Mouse (Mus musculus) hindlimb bud, embryonic 11.5 days (tissue): Measurements from ENCODE around the gene Ncoa1.
"Not testable (repeated sequence)": the region's sequence is repeated elsewhere in the genome, so short reads cannot be mapped to it uniquely, and the experiment has no call there.

Experiments used
- DNase-seq: peaks from one replicate; pipeline ENCODE4 v3.0.0-alpha.2; 2012; ENCODE audit warnings: low read depth, low spot score; ENCODE audit errors: extremely low spot score

Ncoa1 gene

DNA sequence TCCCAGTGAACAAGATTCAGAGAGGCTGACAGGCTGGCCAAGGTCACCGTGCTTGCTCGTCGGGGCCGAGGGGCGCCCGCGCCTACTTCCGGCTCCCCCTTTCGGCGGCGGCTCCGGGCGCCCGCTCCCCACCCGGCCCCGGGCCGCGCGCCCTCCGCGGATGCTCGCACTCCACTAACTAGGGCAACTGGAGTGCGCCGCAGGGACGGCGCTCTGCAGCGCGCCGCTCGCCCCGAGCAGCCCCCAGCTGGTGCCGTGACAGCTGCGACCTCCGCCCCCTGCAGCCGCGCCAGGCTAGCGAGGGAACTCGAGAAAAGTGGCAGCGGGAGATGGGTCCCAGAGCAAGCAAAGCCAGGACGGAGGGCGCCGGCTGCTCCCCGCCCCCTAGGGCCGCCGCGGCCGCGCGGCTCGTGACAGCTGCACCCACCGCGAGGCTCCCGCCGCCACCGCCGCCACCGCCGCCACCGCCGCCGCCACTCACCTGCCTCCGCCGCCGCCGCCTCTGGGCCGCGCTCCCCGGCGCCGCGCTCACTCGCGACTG lies 621 bp downstream of the Ncoa1 start:
- no peak for DNase-seq

DNA sequence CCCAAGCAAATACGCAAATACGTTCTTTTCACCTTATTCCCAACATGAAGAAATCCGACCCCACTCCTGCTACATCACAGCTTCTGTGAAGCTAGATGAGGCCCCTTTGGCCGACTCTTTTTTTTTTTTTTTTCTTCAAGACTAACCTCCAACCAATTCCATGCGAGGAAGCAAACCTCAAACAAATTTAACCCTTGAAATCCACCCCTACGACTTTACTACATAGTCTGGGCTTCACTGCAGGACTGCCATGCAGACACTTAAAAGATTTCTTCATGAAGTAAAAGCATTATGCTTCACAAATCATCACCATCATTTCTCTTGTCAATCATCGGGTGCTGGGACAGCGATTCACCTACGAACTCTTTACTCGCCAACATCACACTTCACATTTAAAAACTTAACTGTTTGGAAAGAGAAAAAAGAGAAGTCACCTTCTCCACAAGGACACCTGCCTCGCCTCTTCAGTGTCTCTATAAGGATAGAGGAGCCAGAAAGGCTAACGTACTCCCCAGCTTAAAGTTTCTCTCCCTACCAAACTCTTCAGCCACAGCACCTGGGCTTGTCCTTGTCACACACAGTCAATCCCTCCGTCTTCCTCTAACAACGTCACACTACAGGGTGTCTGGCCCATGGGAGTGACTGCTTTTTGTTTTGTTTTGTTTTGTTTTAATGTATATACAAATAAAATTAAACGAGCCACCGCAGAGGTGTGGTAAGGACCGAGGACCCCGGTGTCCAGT lies 1.6 kb downstream of the Ncoa1 start:
- no peak for DNase-seq

DNA sequence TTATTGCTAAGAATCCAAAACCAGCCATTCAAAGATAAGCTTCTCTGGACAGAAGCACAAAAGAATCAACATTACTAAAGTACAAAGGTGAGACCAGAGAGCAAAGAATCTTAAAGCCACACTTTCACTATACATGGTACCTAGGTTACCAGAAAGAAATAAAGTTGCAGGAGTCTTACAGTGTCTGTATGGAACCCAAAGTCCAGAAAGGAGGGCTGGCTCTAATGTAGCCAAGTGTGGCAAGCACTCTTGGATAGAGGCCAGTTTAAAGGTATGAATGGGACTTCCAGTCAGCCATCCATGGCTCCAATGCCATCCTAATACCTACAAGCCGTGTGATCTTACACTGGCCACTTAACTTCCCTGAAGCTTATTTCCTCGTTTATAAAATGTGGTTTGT lies 7.9 kb downstream of the Ncoa1 start:
- no peak for DNase-seq

DNA sequence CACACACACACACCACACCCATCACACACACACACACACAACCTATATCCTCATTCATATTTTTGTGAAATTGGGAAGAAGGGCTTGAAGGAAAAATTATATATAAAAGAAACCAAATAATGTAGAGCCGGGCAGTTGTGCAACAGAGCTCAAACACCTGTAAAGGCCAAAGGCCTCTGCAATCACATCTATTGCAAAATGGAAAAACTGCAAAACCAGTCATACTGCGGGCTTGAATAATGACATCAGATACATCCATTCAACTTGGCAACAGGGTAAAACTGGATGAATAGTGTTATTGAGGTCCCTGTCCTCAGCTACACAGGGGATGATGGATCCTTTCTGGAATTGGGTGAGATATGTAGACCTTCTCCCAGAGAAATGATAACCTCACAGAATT lies 13.3 kb downstream of the Ncoa1 start:
- DNase-seq = no peak

DNA sequence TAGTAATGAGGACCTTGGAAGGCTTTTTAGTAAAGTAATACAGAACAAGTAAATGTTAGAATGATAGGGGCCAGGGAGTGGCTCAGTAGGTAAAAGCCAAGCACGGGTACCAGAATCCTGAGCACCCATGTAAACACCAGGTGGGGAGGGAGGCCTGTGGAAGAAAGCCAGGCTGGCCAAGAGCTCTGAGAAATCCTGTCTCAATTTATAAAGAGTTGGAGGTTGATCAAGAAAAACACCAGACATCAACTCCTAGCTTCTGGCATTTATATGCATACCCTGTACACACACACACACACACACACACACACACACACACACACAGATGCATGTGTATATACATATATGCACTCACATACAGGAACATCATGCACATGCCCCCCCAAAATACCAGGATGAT lies 14.6 kb downstream of the Ncoa1 start:
- no peak for DNase-seq

DNA sequence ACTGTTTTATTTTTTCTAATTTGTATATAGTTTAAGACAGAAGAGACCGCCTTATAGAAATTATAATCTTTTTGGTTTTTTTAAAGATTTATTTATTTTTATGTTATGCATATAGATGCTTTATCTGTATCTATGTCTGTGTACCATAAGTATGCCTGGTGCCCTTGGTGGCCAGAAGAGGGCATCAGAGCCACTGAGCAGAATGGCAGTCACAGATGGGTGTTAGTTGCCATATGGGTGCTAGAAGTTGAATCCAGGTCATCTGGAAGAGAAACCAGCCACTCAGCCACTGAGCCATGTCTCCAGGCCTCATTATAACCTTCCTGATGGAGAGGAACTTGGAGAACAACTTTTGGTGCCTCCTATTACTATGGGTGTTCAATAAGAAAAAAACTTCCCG lies 16.0 kb downstream of the Ncoa1 start:
- DNase-seq = no peak

DNA sequence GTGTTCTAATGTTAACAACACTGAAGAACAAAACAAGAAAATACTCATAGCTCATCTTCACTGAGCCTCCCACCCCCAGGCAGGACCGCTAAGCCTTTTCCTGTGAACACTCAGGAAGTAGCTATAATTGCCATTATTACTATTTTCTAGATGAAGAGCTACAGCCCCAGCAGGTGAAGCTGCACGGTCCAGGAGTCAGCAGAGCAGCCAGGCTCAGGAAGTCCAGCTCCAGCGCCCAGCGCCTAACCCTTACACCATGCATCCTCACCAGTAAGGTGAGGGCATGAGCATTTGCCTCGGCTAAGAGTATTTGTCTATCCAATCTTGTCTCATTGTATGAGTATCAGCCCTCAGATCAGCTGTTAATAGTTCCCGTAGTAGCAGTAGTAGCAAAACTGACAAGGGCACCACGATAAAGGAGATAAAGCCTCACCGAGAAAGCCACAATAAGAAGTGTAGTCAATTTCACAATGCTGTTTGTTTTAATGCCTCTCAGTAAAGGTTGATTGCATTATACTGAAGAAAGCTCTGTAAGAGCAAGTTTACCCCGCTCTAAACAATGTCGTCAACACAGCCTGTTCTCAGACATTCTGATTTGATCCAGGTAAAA lies 21.9 kb downstream of the Ncoa1 start:
- DNase-seq = no peak

DNA sequence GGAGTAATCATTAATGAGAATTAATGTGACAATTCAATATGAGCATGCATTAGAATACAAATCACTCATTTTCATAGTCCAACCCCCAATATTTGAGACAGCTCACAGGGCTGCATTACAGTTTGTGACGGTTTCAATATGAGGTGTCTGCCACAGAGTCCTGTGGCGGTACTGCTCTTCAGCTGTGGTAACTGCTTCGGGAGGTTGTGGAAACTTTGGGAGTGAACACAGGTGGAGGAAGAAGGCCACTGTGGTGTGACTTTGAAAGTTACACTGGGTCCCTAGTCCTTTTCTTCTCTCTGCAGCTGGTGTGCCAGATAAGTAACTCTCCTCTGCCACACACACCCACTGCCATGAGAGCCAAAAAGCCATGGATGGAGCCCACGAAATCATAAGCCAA lies 22.7 kb downstream of the Ncoa1 start:
- no peak for DNase-seq

DNA sequence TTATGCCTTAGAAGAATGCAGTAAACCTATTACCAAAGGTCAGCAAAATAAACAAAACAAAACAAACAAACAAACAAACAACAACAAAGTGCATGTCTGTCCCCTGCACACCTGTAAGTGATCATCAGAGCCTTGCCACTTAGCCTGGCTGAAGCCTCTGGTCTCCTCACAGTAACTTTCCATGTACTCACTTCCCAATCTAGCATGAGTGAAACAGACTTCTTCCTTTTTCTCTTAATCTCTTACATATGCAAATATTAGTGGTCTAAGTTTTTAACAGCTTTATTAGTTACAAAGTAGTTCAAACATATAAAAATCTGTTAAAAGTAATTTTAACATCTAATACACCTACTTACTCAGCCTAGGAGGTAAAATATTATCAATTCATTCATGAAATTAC lies 24.7 kb downstream of the Ncoa1 start:
- DNase-seq = no peak

DNA sequence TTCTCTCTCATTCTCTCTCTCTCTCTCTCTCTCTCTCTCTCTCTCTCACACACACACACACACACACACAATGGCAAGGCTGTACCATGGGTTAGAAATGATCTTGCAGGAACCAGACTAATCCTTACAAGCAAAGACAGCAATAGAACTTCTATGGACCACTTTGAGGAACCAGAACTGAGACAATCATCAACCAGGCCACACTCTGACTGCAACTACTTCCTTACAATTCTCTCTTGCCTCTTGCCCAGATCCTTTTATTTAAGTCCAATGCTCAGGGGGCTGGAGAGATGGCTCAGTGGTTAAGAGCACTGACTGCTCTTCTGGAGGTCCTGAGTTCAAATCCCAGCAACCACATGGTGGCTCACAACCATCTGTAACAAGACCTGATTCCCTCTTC lies 26.5 kb downstream of the Ncoa1 start:
- DNase-seq = not testable (repeated sequence)

DNA sequence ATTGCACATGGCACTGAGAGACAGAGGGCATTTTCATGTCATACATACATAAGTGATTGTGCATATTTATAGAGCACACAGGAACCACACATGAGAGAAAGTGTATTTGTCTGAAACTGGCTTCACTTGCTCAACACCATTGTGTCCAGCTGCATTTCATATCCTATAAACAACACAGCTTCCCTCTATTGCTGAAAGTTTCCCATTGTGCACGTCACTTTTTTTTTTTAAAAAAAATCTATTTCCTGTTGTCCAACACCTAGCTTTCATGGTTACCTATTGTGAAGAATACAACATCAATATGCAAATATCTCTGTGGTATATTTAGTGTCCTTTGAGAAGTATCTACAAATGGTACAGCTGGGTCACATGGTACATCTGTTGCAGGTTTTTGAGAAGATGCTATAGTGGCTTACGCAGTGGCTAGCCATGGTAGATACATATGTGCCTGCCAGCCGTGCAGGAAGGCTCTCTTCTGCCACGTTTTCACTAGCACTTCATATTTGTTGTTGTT lies 28.8 kb downstream of the Ncoa1 start:
- no peak for DNase-seq

DNA sequence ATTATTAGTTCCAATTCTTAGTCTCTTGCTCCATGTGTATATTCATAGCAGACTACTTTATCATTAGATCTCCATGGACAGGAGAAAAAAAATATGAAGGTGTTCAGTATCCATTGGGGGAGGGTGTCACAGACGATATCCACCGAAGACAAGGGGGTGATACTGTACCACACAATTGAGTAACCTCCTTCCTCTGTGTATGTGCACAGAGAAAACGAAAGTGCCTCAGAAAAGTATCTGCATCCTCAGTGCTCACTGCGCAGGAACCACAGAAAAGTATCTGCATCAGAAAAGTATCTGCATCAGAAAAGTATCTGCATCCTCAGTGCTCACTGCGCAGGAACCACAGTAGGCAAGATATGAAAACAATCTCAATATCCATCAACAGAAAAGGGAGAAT lies 32.0 kb downstream of the Ncoa1 start:
- DNase-seq = no peak

DNA sequence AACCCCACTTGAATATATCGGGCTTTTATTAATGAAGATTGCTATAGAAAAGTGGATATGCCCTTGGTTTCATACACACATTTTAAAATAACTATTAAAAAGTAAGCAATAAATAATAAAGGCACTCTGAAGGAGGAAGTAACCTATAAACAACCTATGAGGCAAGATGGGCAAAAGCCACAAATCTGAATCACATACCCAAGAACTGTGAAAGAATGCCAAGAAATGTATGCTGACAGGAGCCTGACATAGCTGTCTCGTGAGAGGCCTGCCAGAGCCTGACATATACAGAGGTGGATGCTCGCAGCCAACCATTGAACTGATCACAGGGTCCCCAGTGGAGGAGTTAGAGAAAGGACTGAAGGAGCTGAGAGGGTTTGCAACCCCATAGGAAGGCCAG lies 35.5 kb downstream of the Ncoa1 start:
- DNase-seq = no peak

DNA sequence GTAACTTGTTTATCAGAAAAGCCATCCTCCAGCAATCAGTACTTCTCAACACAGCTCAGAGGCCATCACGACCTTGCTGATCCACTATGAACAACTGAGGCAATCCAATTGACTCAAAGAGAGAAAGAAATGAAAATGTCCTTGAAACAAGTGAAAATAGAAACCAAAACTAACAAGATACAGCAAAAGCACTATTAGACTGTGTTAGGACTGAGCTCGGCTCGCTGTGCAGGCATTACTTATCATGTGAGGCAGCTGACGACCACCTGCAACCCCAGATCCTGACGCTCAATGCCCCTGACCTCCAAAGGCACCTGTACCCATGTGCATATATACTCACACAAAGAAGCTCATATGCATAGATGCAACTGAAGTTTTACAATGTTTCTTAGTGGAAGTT lies 40.8 kb downstream of the Ncoa1 start:
- no peak for DNase-seq

DNA sequence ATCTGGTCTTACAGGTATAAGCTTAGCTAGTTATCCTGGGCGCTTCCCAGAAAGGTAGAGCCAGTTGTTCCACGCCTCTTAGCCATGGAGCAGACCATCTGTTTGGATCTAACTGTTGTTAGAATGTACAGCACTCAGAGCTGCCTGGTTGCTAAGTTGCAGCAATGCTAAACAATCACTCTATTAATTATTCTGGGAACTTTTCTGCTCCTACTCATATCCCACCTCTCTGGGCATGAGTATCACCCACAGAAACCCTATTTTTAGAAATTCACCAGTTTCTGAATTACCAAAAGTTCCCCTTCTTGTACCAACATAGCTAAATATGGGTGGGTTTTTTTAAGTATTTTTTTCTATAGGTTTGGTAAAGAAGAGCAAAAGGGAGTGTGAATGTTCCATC lies 43.4 kb downstream of the Ncoa1 start:
- DNase-seq = no peak

DNA sequence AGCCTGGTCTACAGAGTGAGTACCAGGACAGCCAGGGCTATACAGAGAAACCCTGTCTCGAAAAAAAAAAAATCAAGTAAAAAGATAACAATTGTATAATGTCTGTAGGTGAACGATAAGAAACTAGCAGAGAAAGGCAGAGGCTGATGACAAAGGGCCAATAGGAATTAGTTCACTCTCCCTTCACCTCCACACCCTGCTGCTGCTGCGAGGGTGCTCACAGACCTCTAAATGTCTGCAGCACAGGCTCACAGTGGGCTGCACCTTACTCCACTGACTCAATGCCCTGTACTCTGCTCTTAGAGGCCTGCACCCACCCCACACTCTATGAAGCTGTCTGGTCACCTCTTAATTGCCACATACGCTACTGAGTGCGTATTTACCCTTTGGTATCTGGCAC lies 45.0 kb downstream of the Ncoa1 start:
- no peak for DNase-seq

DNA sequence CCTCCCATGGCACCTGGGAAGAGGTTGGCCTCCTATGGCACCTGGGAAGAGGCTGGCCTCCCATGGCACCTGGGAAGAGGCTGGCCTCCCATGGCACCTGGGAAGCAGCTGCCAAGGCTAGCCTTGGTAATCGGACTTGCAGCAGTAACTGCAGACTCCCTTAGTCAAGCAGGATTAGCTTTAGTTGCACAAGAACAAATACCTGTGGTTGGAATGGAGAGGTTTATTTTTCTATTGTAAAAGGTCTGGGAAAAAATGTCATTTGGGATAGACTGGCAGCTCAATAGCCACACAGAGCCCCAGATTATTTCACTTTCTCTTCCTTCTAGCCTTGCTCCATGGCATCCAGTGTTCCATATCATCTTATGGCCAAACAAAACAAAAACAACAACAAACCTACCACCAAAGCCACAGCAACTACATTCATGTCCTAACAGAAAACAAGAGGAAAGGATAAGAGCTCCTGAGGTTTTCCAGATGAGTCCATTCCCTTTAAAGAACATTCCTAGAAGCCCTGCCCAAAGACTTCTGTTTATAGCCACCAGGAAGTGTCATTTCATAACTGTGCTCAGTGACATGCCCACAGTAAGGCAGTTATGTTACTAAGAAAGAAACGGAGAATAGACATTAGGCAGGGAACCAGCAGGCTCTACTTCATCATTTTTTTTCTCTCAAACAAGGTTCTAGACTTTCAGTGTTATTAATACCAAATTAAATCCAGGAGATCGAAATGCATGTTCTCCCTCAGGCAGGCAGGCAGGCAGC lies 46.7 kb downstream of the Ncoa1 start:
- no peak for DNase-seq

DNA sequence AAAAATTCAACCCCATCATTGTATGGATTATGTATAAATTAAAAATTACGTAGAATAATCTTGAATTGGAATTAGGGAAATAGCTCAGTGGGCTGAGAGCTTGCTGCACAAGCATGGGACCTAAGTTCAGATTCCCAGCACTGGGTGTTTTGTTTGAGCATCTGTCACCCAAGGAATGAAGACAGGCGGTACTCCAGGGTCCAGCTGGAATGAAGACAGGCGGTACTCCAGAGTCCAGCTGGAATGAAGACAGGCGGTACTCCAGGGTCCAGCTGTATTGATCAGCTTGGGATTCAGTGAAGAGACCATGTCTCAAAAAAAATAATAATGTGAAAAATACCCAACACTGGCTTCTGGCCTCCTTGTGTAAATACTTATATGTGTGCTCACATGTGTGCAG lies 58.2 kb downstream of the Ncoa1 start:
- no peak for DNase-seq

DNA sequence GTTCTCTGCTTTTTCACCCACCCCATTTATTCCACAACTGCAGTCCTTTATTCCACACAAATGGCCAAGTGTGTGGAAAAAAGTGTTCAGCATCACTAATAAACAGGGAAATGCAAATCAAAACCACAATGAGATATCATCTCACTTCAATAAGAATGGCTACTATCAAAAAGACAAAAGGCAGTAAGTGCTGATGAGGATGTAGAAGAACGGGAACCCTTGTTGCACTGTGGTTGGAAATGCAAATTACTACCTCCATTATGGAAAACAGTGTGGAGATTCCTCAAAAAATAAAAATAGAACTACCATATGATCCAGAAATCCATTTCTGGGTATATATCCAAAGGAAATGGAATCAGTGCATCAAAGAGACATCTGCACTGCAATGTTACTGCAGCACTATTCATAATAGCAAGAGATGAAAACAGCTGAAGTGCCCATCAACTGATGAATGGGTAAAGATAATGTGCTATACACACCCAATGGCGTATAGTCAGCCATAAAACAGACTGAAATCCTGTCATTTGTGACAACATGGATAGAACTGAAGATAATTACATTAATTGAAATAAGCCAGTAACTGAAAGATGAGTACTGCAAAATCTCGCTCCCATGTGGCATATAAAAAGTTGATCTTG lies 59.2 kb downstream of the Ncoa1 start:
- DNase-seq = no peak

DNA sequence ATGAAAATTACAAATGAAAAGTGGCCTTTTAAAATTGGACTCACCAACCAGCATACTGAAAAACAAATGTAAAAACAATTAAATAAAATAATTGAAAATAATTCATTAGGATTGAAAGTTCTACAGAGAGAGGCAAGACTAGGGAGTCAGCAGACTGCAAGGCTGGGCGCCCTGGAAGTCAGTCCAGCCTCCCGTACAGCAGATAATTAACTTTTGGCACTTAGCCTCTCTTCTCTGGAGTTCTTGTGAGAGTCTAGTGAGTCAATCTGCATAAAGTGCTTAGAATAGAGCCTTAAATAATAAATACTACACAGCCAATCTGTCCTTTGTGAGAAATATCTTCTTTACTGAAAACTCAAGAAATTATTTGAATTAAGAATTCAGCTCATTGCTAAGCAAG lies 69.9 kb downstream of the Ncoa1 start:
- DNase-seq = no peak

DNA sequence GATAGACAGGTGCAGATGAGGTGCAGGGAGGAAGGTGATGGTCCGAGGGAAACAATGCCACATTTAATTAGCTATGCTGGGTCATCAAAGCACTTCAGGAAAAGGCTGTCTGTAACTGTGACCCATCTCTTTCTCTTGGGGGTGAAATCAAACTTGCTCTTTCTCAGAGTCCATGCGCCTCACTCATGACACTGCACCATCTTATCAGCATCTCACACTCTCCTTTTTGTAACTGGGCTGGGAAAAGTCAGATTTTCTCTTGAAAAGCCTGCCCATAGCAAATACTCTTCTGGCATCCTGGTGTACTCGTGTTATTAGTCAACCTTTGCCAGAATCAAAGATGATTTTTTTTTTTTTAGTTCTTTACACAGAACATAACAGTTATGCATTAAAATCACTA lies 70.8 kb downstream of the Ncoa1 start:
- DNase-seq = no peak
